Mouse (Mus musculus): Measurements from ENCODE around the gene Rgs3.

DNA sequence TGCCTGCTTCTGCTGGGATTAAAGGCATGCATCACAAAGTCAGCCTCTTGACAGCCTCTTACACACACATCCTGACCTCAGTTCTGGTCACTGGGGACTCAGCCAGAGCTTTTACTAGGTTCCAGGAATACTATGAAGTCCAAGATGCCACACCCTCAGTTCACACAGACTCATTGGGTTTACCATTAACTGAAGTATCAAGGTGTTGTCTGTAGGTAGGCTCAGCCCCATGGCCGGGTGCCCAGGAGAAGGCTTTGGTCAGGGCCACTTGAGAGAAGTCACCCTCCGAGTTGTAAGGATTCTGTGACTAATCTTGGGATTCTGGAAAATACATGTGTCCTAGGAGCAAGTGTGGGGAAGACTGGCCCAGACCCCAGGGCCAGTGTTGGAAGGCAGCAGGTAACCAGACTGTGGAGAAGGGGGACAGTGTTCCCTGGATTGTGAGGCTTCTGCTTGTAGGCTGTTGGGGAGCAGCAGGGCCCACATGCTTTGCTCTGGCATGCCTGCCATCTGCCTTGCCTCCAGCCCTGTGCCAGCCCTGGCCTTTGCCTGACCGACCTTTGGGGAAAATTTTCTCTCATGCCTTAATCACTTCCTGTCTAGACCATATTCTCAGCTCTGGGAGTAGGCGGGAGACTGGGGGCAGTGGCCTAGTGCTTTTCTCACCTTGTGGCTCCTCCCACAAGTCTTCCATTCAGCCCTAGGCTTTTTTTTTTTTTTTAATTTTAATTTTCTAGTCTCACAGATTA is 78.4 kb downstream of the Rgs3 start:
- TF ChIP-seq CTCF (IDR thresholded peaks at IDR 0.05; ENCODE audit: extremely low read depth, insufficient read length, insufficient replicate concordance, low read depth, low read length), result no peak
- TF ChIP-seq POLR2A (IDR thresholded peaks at IDR 0.05; ENCODE audit: low read depth, low read length), result no peak

Data from small intestine, adult 2 months (tissue).